Mouse (Mus musculus): ENCODE data around the gene Nav3. TPM values are rescaled to one million over a fixed set of nuclear protein-coding genes. Genes with fewer than 3 reads are reported as not detected.
"Not testable (repeated sequence)": the region's sequence is repeated elsewhere in the genome, so short reads cannot be mapped to it uniquely, and the experiment has no call there.

The Nav3 gene
- polyA plus RNA-seq, 1 experiment from 2014 or later = 1.9 TPM

GRCm38 (mm10) chr10:110024897-110025296, 431.1 kb downstream of the Nav3 start:
- H3K4me2 ChIP-seq (ENCODE audit: low read depth, low read length); ATAC-seq (replicated peaks; ENCODE audit: extremely low read depth, insufficient read depth, low FRiP score); H3K27ac ChIP-seq (ENCODE audit: low read length); H3K27me3 ChIP-seq (ENCODE audit: control insufficient read depth, insufficient read depth, low read length); H3K4me3 ChIP-seq (ENCODE audit: low read length); H3K9me3 ChIP-seq (replicated peaks; ENCODE audit: control insufficient read depth, low read length); H3K36me3 ChIP-seq (ENCODE audit: control insufficient read depth, insufficient read depth); H3K9ac ChIP-seq (ENCODE audit: low read length); H3K4me1 ChIP-seq (ENCODE audit: control insufficient read depth, insufficient read depth, low read length): not testable (repeated sequence)
- WGBS = 82% methylated on average over 2 of the region's 2 CpGs

GRCm38 (mm10) chr10:110022100-110022499, 433.9 kb downstream of the Nav3 start:
- H3K9me3 ChIP-seq (replicated peaks; ENCODE audit: control insufficient read depth, low read length) = 0 out of 2 replicates have a peak, but pooled peaks cover 3% of the 10 kb centered on the region
- H3K27me3 ChIP-seq (ENCODE audit: control insufficient read depth, insufficient read depth, low read length) = no peaks in the 10 kb centered on the region
- no peak overlapping the region for H3K9ac ChIP-seq (ENCODE audit: low read length)
- no peak for ATAC-seq (replicated peaks; ENCODE audit: extremely low read depth, insufficient read depth, low FRiP score)
- no peaks in the 10 kb centered on the region for H3K36me3 ChIP-seq (ENCODE audit: control insufficient read depth, insufficient read depth)
- H3K27ac ChIP-seq (ENCODE audit: low read length) = no peak overlapping the region
- 76% methylated on average over 3 of the region's 3 CpGs for WGBS
- no peaks in the 10 kb centered on the region for H3K4me1 ChIP-seq (ENCODE audit: control insufficient read depth, insufficient read depth, low read length)
- no peak overlapping the region for H3K4me2 ChIP-seq (ENCODE audit: low read depth, low read length)
- no peak overlapping the region for H3K4me3 ChIP-seq (ENCODE audit: low read length)

- no peak overlapping the region for H3K4me2 ChIP-seq (ENCODE audit: low read depth, low read length)
- no peaks in the 10 kb centered on the region for H3K27me3 ChIP-seq (ENCODE audit: control insufficient read depth, insufficient read depth, low read length)
- no peak overlapping the region for H3K4me3 ChIP-seq (ENCODE audit: low read length)
- H3K9ac ChIP-seq (ENCODE audit: low read length) = no peak overlapping the region
- no peaks in the 10 kb centered on the region for H3K36me3 ChIP-seq (ENCODE audit: control insufficient read depth, insufficient read depth)
- no peaks in the 10 kb centered on the region for H3K4me1 ChIP-seq (ENCODE audit: control insufficient read depth, insufficient read depth, low read length)
- 0 out of 2 replicates have a peak, but pooled peaks cover 3% of the 10 kb centered on the region for H3K9me3 ChIP-seq (replicated peaks; ENCODE audit: control insufficient read depth, low read length)
- H3K27ac ChIP-seq (ENCODE audit: low read length) = no peak overlapping the region
- no peak for ATAC-seq (replicated peaks; ENCODE audit: extremely low read depth, insufficient read depth, low FRiP score)
- 52% methylated on average over 4 of the region's 4 CpGs for WGBS
Observed at GRCm38 (mm10) chr10:110019266-110019866, 436.6 kb downstream of the Nav3 start.

- not testable (repeated sequence) for H3K4me1 ChIP-seq (ENCODE audit: control insufficient read depth, insufficient read depth, low read length); H3K4me2 ChIP-seq (ENCODE audit: low read depth, low read length); ATAC-seq (replicated peaks; ENCODE audit: extremely low read depth, insufficient read depth, low FRiP score); H3K9ac ChIP-seq (ENCODE audit: low read length); H3K9me3 ChIP-seq (replicated peaks; ENCODE audit: control insufficient read depth, low read length); H3K27me3 ChIP-seq (ENCODE audit: control insufficient read depth, insufficient read depth, low read length); H3K4me3 ChIP-seq (ENCODE audit: low read length); H3K36me3 ChIP-seq (ENCODE audit: control insufficient read depth, insufficient read depth)
- peak overlapping the region; percentile 48; the same call in 1 of the 2 replicates for H3K27ac ChIP-seq (ENCODE audit: low read length)
- 72% methylated on average over 5 of the region's 5 CpGs for WGBS
Observed at GRCm38 (mm10) chr10:110001328-110001727, 454.7 kb downstream of the Nav3 start.

- H3K27ac ChIP-seq (ENCODE audit: low read length) = peak overlapping the region; percentile 48
- no peaks in the 10 kb centered on the region for H3K36me3 ChIP-seq (ENCODE audit: control insufficient read depth, insufficient read depth)
- no peaks in the 10 kb centered on the region for H3K9me3 ChIP-seq (replicated peaks; ENCODE audit: control insufficient read depth, low read length)
- H3K27me3 ChIP-seq (ENCODE audit: control insufficient read depth, insufficient read depth, low read length) = no peaks in the 10 kb centered on the region
- H3K4me2 ChIP-seq (ENCODE audit: low read depth, low read length) = no peak overlapping the region
- 46% methylated on average over 3 of the region's 3 CpGs for WGBS
- no peak overlapping the region for H3K4me3 ChIP-seq (ENCODE audit: low read length)
- ATAC-seq (replicated peaks; ENCODE audit: extremely low read depth, insufficient read depth, low FRiP score) = no peak; the same call in 1 of the 2 replicates
- no peak overlapping the region for H3K9ac ChIP-seq (ENCODE audit: low read length)
- H3K4me1 ChIP-seq (ENCODE audit: control insufficient read depth, insufficient read depth, low read length) = no peaks in the 10 kb centered on the region
Observed at GRCm38 (mm10) chr10:110000755-110001247, 455.2 kb downstream of the Nav3 start.

- Histone ChIP-seq H3K9me3 (replicated peaks; ENCODE audit: control insufficient read depth, low read length) (no peaks in the 10 kb centered on the region), H3K27ac (ENCODE audit: low read length) (0 out of 2 replicates have a peak overlapping the region, but pooled peaks have one; percentile 5), H3K27me3 (ENCODE audit: control insufficient read depth, insufficient read depth, low read length) (no peaks in the 10 kb centered on the region), H3K4me2 (ENCODE audit: low read depth, low read length) (peak overlapping the region; percentile 16; the same call in 1 of the 2 replicates), H3K9ac (ENCODE audit: low read length) (no peak overlapping the region), H3K4me1 (ENCODE audit: control insufficient read depth, insufficient read depth, low read length) (no peaks in the 10 kb centered on the region), H3K36me3 (ENCODE audit: control insufficient read depth, insufficient read depth) (no peaks in the 10 kb centered on the region), H3K4me3 (ENCODE audit: low read length) (peak overlapping the region; percentile 11)
- 62% methylated on average over 10 of the region's 10 CpGs for WGBS
- ATAC-seq (replicated peaks; ENCODE audit: extremely low read depth, insufficient read depth, low FRiP score) = no peak
Observed at GRCm38 (mm10) chr10:109999904-110000303, 456.1 kb downstream of the Nav3 start.

- Histone ChIP-seq H3K4me2 (ENCODE audit: low read depth, low read length) (no peak overlapping the region), H3K4me3 (ENCODE audit: low read length) (no peak overlapping the region), H3K36me3 (ENCODE audit: control insufficient read depth, insufficient read depth) (no peaks in the 10 kb centered on the region), H3K27me3 (ENCODE audit: control insufficient read depth, insufficient read depth, low read length) (no peaks in the 10 kb centered on the region), H3K27ac (ENCODE audit: low read length) (no peak overlapping the region; the same call in 1 of the 2 replicates), H3K9me3 (replicated peaks; ENCODE audit: control insufficient read depth, low read length) (no peaks in the 10 kb centered on the region), H3K4me1 (ENCODE audit: control insufficient read depth, insufficient read depth, low read length) (no peaks in the 10 kb centered on the region), H3K9ac (ENCODE audit: low read length) (no peak overlapping the region)
- ATAC-seq (replicated peaks; ENCODE audit: extremely low read depth, insufficient read depth, low FRiP score) = no peak
- 59% methylated on average over 5 of the region's 5 CpGs for WGBS
Observed at GRCm38 (mm10) chr10:109994302-109994701, 461.7 kb downstream of the Nav3 start.

- Histone ChIP-seq H3K36me3 (ENCODE audit: control insufficient read depth, insufficient read depth) (no peaks in the 10 kb centered on the region), H3K9me3 (replicated peaks; ENCODE audit: control insufficient read depth, low read length) (no peaks in the 10 kb centered on the region), H3K27ac (ENCODE audit: low read length) (peak overlapping the region; percentile 73), H3K27me3 (ENCODE audit: control insufficient read depth, insufficient read depth, low read length) (no peaks in the 10 kb centered on the region), H3K4me3 (ENCODE audit: low read length) (no peak overlapping the region), H3K9ac (ENCODE audit: low read length) (no peak overlapping the region), H3K4me2 (ENCODE audit: low read depth, low read length) (peak overlapping the region; percentile 24; the same call in 1 of the 2 replicates), H3K4me1 (ENCODE audit: control insufficient read depth, insufficient read depth, low read length) (no peaks in the 10 kb centered on the region; the same call in 1 of the 2 replicates)
- 0 out of 2 replicates have a peak, but pooled peaks have one; percentile 32 for ATAC-seq (replicated peaks; ENCODE audit: extremely low read depth, insufficient read depth, low FRiP score)
- 53% methylated on average over 8 of the region's 8 CpGs for WGBS
Observed at GRCm38 (mm10) chr10:109985824-109986485, 470.0 kb downstream of the Nav3 start.

- no peak overlapping the region for H3K4me3 ChIP-seq (ENCODE audit: low read length)
- ATAC-seq (replicated peaks; ENCODE audit: extremely low read depth, insufficient read depth, low FRiP score) = no peak
- H3K4me1 ChIP-seq (ENCODE audit: control insufficient read depth, insufficient read depth, low read length) = 0 out of 2 replicates have a peak, but pooled peaks cover 2% of the 10 kb centered on the region
- no peak overlapping the region for H3K9ac ChIP-seq (ENCODE audit: low read length)
- no peaks in the 10 kb centered on the region for H3K9me3 ChIP-seq (replicated peaks; ENCODE audit: control insufficient read depth, low read length)
- H3K36me3 ChIP-seq (ENCODE audit: control insufficient read depth, insufficient read depth) = no peaks in the 10 kb centered on the region
- WGBS = 83% methylated on average over 8 of the region's 8 CpGs
- no peaks in the 10 kb centered on the region for H3K27me3 ChIP-seq (ENCODE audit: control insufficient read depth, insufficient read depth, low read length)
- H3K27ac ChIP-seq (ENCODE audit: low read length) = no peak overlapping the region
- no peak overlapping the region for H3K4me2 ChIP-seq (ENCODE audit: low read depth, low read length)
Observed at GRCm38 (mm10) chr10:109976351-109976750, 479.7 kb downstream of the Nav3 start.
